In the genomic region with DNA sequence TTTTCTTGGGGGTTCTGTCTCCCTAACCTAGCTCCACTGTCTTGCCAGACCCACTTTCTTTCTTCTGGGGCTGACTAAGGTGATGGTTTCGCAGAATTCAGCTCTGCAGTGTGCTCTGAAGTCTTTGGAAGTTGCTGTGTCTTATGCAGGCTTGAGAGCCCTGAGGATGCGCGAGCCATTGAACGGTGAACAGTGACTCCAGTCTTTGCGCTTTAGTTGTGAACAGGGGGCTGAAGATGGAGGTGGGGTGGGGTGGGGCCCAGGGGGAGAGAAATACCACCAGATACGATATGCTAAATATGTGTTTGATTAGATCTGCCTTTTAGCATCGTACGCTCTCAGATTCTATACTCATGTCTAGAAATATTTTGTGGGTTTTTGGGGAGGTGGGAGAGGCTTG, we compare ENCODE assay signal across 10 mouse cellular contexts. TPM values are rescaled to one million over a fixed set of nuclear protein-coding genes. Genes with fewer than 3 reads are reported as not detected.
A peak's percentile ranks its signal among the peaks of the same experiment; 100 is the strongest.
DNase-seq lines count a peak whose midpoint lies in the region; ATAC-seq and TF ChIP-seq lines count a peak whose summit lies in the region.
"Had no signal": no experiment of that assay in that cellular context is flagged by ENCODE, and none has a peak within 500 bp of the region (broad histone marks: within the 10 kb centered on the region; RNA-seq: fewer than 3 reads in every experiment).

No protein-coding gene starts in this region.

- no peak for DNase-seq in heart, embryonic 10.5 days (ENCODE audit: low spot score)
- DNase-seq in heart, adult 8-10 months (ENCODE audit: low spot score): no peak
- no peak for DNase-seq in heart, postnatal 0 days (ENCODE audit: low spot score)
- no peak for DNase-seq in liver, postnatal 0 days
- DNase-seq in ovary, postnatal 36 days (ENCODE audit: low spot score): no peak
- no peak for DNase-seq in adrenal gland, adult 18-20 months (ENCODE audit: low spot score in 2 of 2)
- DNase-seq in cerebellum, postnatal 10 days: no peak

- 0 out of 2 replicates have a peak overlapping the region, but pooled peaks have one; percentile 22 for H3K9ac ChIP-seq in ES-Bruce4 (ENCODE audit: low read depth, poor library complexity, severe bottlenecking)
- H3K9ac ChIP-seq in heart, postnatal 0 days (replicated peaks; ENCODE audit: low read depth, low read length): peak overlapping the region; percentile 32; the same call in 1 of the 2 replicates
- no peak overlapping the region; the same call in 1 of the 2 replicates for H3K9ac ChIP-seq in liver, postnatal 0 days (replicated peaks)
- H3K9ac ChIP-seq: liver, embryonic 15.5 days had no signal

- H3K4me1 ChIP-seq in heart, embryonic 10.5 days: peaks cover 64% of the 10 kb centered on the region
- H3K4me1 ChIP-seq in ES-Bruce4 (ENCODE audit: control insufficient read depth, insufficient read depth, low read length): peaks cover 6% of the 10 kb centered on the region
- peaks cover 53% of the 10 kb centered on the region for H3K4me1 ChIP-seq in heart, postnatal 0 days (ENCODE audit: control insufficient read depth, insufficient read depth)
- H3K4me1 ChIP-seq in liver, postnatal 0 days (ENCODE audit: insufficient read depth): peaks cover 17% of the 10 kb centered on the region

- H3K9me3 ChIP-seq in heart, embryonic 10.5 days: no peaks in the 10 kb centered on the region
- H3K9me3 ChIP-seq in ES-Bruce4 (replicated peaks; ENCODE audit: control insufficient read depth, insufficient read depth, low read length, poor library complexity, severe bottlenecking): no peaks in the 10 kb centered on the region
- no peaks in the 10 kb centered on the region for H3K9me3 ChIP-seq in heart, postnatal 0 days (replicated peaks; ENCODE audit: control insufficient read depth, low read length)
- no peaks in the 10 kb centered on the region for H3K9me3 ChIP-seq in liver, postnatal 0 days (ENCODE audit: low read length)
- H3K9me3 ChIP-seq: liver, embryonic 15.5 days had no signal

- TF ChIP-seq CTCF in ES-Bruce4 (IDR thresholded peaks at IDR 0.05; ENCODE audit: low read depth, low read length): no peak
- TF ChIP-seq CTCF in heart, postnatal 0 days (IDR thresholded peaks at IDR 0.05; ENCODE audit: low read depth): no peak
- no peak for TF ChIP-seq CTCF in liver, postnatal 0 days (IDR thresholded peaks at IDR 0.05; ENCODE audit: low read depth)

- H3K27ac ChIP-seq in heart, embryonic 10.5 days: peak overlapping the region; percentile 78
- H3K27ac ChIP-seq in ES-Bruce4 (ENCODE audit: insufficient read depth, low read length): 0 out of 2 replicates have a peak overlapping the region, but pooled peaks have one; percentile 18
- peak overlapping the region; percentile 97 for H3K27ac ChIP-seq in heart, postnatal 0 days (ENCODE audit: low read depth)
- no peak overlapping the region for H3K27ac ChIP-seq in liver, postnatal 0 days (ENCODE audit: low read depth)
- H3K27ac ChIP-seq: liver, embryonic 15.5 days had no signal

- peaks cover 14% of the 10 kb centered on the region for H3K36me3 ChIP-seq in heart, embryonic 10.5 days
- no peaks in the 10 kb centered on the region for H3K36me3 ChIP-seq in ES-Bruce4 (ENCODE audit: control insufficient read depth, insufficient read depth, low read length, poor library complexity, severe bottlenecking)
- H3K36me3 ChIP-seq in heart, postnatal 0 days (replicated peaks; ENCODE audit: control insufficient read depth, insufficient read depth, low read length): peaks cover 5% of the 10 kb centered on the region
- H3K36me3 ChIP-seq in liver, postnatal 0 days (replicated peaks; ENCODE audit: insufficient read depth, low read length): no peaks in the 10 kb centered on the region
- H3K36me3 ChIP-seq: liver, embryonic 15.5 days had no signal

- TF ChIP-seq EP300 in ES-Bruce4 (IDR thresholded peaks at IDR 0.05; ENCODE audit: insufficient read depth, low read depth, low read length): no peak
- TF ChIP-seq EP300 in heart, postnatal 0 days (IDR thresholded peaks at IDR 0.05; ENCODE audit: low read depth): no peak
- TF ChIP-seq EP300 in liver, postnatal 0 days (IDR thresholded peaks at IDR 0.05; ENCODE audit: low read depth): no peak

- peak overlapping the region; percentile 93 for H3K4me3 ChIP-seq in heart, embryonic 10.5 days
- peak overlapping the region; percentile 32; the same call in 1 of the 2 replicates for H3K4me3 ChIP-seq in ES-Bruce4 (ENCODE audit: low read depth, low read length)
- H3K4me3 ChIP-seq in heart, postnatal 0 days (ENCODE audit: low read depth, low read length): peak overlapping the region; percentile 92
- H3K4me3 ChIP-seq in liver, postnatal 0 days (ENCODE audit: low read depth, low read length): no peak overlapping the region

- no peaks in the 10 kb centered on the region for H3K27me3 ChIP-seq in heart, embryonic 10.5 days (ENCODE audit: insufficient read depth, poor library complexity, severe bottlenecking)
- H3K27me3 ChIP-seq in ES-Bruce4 (ENCODE audit: control insufficient read depth, insufficient read depth, low read length, poor library complexity, severe bottlenecking): no peaks in the 10 kb centered on the region
- H3K27me3 ChIP-seq in heart, postnatal 0 days (ENCODE audit: control insufficient read depth, insufficient read depth, low read length): no peaks in the 10 kb centered on the region
- H3K27me3 ChIP-seq in liver, postnatal 0 days (ENCODE audit: insufficient read depth, low read length): 0 out of 2 replicates have a peak, but pooled peaks cover 3% of the 10 kb centered on the region

- TF ChIP-seq POLR2A in ES-Bruce4 (IDR thresholded peaks at IDR 0.05; ENCODE audit: insufficient read depth, low read length): no peak

- peak overlapping the region; percentile 92 for H3K4me2 ChIP-seq in heart, postnatal 0 days (ENCODE audit: low read depth, low read length)
- H3K4me2 ChIP-seq in liver, postnatal 0 days (ENCODE audit: low read depth, low read length): peak overlapping the region; percentile 87; the same call in 1 of the 2 replicates

- ATAC-seq in heart, postnatal 0 days (ENCODE audit: insufficient read depth, low read depth): no peak
- ATAC-seq in liver, postnatal 0 days: no peak

- WGBS in heart, embryonic 10.5 days: 80% methylated on average over 8 of the region's 8 CpGs
- WGBS in heart, postnatal 0 days: 77% methylated on average over 8 of the region's 8 CpGs
- 83% methylated on average over 8 of the region's 8 CpGs for WGBS in liver, postnatal 0 days (ENCODE audit: insufficient replicate concordance)

RNA-seq across cellular contexts. Expression of a gene that starts 2.2 kb away (rescaled TPM):
- 15.5 and 15.9 TPM in 2 replicates for polyA plus RNA-seq in heart, embryonic 10.5 days (2016; fragmentation: Nextera tagmentation; extraction: Ambion mirVana)
- total RNA-seq in heart, adult 8-10 months (2022): 100 to 1,000 TPM; 120 to 141 (median 127) TPM
- 42.1 and 47.1 TPM in 2 replicates for polyA plus RNA-seq in ES-Bruce4 (2011; ENCODE audit: insufficient read depth, insufficient read length, low read depth, missing spikeins)
- 67.4 and 74.6 TPM in 2 replicates for total RNA-seq in heart, postnatal 0 days (2014; rRNA removed; ENCODE audit: low replicate concordance)
- polyA plus RNA-seq in heart, postnatal 0 days (2015; fragmentation: Nextera tagmentation; extraction: Ambion mirVana): 17.6 and 18.7 TPM in 2 replicates
- 1.5 and 1.6 TPM in 2 replicates for polyA plus RNA-seq in liver, postnatal 0 days (2015; fragmentation: Nextera tagmentation; extraction: Ambion mirVana)
- 100 to 1,000 TPM; 106 to 145 TPM for total RNA-seq in adrenal gland, adult 18-20 months (2021)

RNA-seq across cellular contexts. Expression of a gene that starts 17.4 kb away (rescaled TPM):
- polyA plus RNA-seq in heart, embryonic 10.5 days (2016; fragmentation: Nextera tagmentation; extraction: Ambion mirVana): not detected in 2 replicates
- not detected for total RNA-seq in heart, adult 8-10 months (2022)
- polyA plus RNA-seq in ES-Bruce4 (2011; ENCODE audit: insufficient read depth, insufficient read length, low read depth, missing spikeins): 0.48 TPM in 1 of 2 replicates, not detected in the other
- total RNA-seq in heart, postnatal 0 days (2014; rRNA removed; ENCODE audit: low replicate concordance): not detected in 2 replicates
- not detected in 2 replicates for polyA plus RNA-seq in heart, postnatal 0 days (2015; fragmentation: Nextera tagmentation; extraction: Ambion mirVana)
- polyA plus RNA-seq in liver, postnatal 0 days (2015; fragmentation: Nextera tagmentation; extraction: Ambion mirVana): not detected in 2 replicates
- total RNA-seq in adrenal gland, adult 18-20 months (2021): not detected
- total RNA-seq: gastrocnemius, postnatal 10 days had no signal
- polyA plus RNA-seq: liver, embryonic 15.5 days had no signal

RNA-seq across cellular contexts. Expression of a gene that starts 48.0 kb away (rescaled TPM):
- polyA plus RNA-seq in heart, embryonic 10.5 days (2016; fragmentation: Nextera tagmentation; extraction: Ambion mirVana): not detected in 2 replicates
- not detected for total RNA-seq in heart, adult 8-10 months (2022)
- polyA plus RNA-seq in ES-Bruce4 (2011; ENCODE audit: insufficient read depth, insufficient read length, low read depth, missing spikeins): not detected in 2 replicates
- total RNA-seq in heart, postnatal 0 days (2014; rRNA removed; ENCODE audit: low replicate concordance): not detected in 2 replicates
- not detected in 2 replicates for polyA plus RNA-seq in heart, postnatal 0 days (2015; fragmentation: Nextera tagmentation; extraction: Ambion mirVana)
- polyA plus RNA-seq in liver, postnatal 0 days (2015; fragmentation: Nextera tagmentation; extraction: Ambion mirVana): not detected in 2 replicates
- not detected for total RNA-seq in adrenal gland, adult 18-20 months (2021)
- total RNA-seq: gastrocnemius, postnatal 10 days had no signal
- polyA plus RNA-seq: liver, embryonic 15.5 days had no signal
